Mouse (Mus musculus) bone marrow macrophage, adult 2 months (primary cell): ENCODE data around the gene Chd1l. TPM values are rescaled to one million over a fixed set of nuclear protein-coding genes. Genes with fewer than 3 reads are reported as not detected.

Experiments
- H3K27ac ChIP-seq: 2 replicates; pipeline ENCODE4 v1.5.1; 2012; ENCODE audit warnings: low read depth, low read length; ENCODE audit not compliant: insufficient read depth
- H3K4me1 ChIP-seq: 2 replicates; pipeline ENCODE4 v1.6.1; 2012; ENCODE audit warnings: low read length; ENCODE audit not compliant: control insufficient read depth, insufficient read depth
- H3K4me3 ChIP-seq: 2 replicates; pipeline ENCODE4 v1.5.1; 2012; ENCODE audit warnings: mild to moderate bottlenecking, low read length, moderate library complexity; ENCODE audit not compliant: insufficient read depth
- CTCF ChIP-seq: IDR thresholded peaks from 2 replicates; pipeline ENCODE4 v1.5.1; 2012; ENCODE audit warnings: low read depth, mild to moderate bottlenecking, low read length, moderate library complexity
- POLR2A ChIP-seq: IDR thresholded peaks from 2 replicates; pipeline ENCODE4 v1.6.1; 2012; ENCODE audit warnings: mild to moderate bottlenecking, low read depth, low read length, borderline replicate concordance
- polyA plus RNA-seq: library from polyadenylated mRNA; stranded (reverse); fragments of >200 nt; gene quantifications from 2 replicates; pipeline ENCODE4 v1.2.4, GENCODE M21; 2012; ENCODE audit not compliant: missing spikeins, insufficient read depth, insufficient read length

Chd1l gene
- polyA plus RNA-seq, 1 experiment = 9.7 TPM

DNA sequence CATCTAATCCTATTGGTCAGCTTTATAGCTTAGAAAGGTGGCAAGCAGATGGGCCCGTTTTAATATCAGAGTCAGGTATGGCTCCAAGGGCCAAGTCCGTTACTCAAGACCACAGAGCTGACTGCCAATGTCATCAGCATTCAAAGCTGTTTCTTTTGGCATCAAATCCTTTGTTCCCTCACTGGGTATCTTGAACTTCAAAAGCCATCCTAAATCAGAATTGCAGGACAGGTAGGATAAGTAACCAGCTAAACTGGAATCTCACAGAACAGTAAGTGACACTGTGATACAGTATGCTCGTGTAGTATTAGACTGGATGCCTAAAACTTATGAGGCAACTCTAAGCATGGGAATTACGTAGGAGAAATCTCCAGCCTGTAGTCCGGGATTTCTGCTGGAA, 16.9 kb downstream of the Chd1l start:
- Histone ChIP-seq H3K4me1 (peaks cover 5% of the 10 kb centered on the region; the same call in 1 of the 2 replicates), H3K27ac (no peak overlapping the region), H3K4me3 (no peak overlapping the region)
- no peak for TF ChIP-seq CTCF
- no peak for TF ChIP-seq POLR2A

DNA sequence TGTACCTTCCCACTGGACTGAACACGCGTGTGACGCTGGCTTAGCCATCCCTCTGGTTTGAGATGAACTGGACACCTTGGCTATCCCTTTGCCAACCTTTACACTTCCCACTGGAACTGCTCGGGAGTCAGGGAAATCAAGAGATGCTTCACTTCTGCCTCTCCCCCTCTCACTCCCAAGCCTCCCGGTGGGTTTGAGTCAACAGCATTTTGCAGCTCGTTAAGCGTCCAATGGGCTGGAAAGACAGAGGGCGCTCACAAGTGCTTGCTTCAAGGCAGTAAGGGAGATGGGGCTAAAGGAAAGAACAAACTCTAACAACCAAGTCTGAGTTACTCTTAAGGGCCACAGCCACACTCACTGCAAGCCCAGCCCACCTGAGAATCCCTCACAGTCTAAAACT, 19.3 kb downstream of the Chd1l start:
- H3K4me3 ChIP-seq = no peak overlapping the region
- peaks cover 5% of the 10 kb centered on the region; the same call in 1 of the 2 replicates for H3K4me1 ChIP-seq
- TF ChIP-seq POLR2A (no peak), CTCF (no peak)
- no peak overlapping the region for H3K27ac ChIP-seq

DNA sequence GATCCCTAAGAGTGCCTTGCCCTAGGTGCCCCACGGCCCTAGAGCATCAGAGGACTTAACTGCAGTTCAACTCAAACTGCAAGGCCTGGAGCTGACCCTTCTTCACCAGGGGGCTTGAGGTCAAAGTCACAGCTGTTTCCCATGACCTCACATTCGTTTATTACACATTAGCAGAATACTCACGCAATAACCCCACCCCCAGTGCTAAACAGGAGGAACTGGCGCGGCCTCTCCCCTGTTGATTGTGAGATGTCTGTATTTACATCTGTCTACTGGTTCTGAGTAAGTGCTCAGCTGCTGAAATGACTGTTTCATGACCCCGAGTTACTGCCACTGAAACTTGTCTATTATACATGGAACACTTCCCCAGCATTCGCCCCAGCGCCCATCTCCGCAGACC, 22.3 kb downstream of the Chd1l start:
- H3K27ac ChIP-seq = no peak overlapping the region
- no peak overlapping the region for H3K4me3 ChIP-seq
- H3K4me1 ChIP-seq = no peaks in the 10 kb centered on the region
- TF ChIP-seq POLR2A (no peak), CTCF (no peak)

DNA sequence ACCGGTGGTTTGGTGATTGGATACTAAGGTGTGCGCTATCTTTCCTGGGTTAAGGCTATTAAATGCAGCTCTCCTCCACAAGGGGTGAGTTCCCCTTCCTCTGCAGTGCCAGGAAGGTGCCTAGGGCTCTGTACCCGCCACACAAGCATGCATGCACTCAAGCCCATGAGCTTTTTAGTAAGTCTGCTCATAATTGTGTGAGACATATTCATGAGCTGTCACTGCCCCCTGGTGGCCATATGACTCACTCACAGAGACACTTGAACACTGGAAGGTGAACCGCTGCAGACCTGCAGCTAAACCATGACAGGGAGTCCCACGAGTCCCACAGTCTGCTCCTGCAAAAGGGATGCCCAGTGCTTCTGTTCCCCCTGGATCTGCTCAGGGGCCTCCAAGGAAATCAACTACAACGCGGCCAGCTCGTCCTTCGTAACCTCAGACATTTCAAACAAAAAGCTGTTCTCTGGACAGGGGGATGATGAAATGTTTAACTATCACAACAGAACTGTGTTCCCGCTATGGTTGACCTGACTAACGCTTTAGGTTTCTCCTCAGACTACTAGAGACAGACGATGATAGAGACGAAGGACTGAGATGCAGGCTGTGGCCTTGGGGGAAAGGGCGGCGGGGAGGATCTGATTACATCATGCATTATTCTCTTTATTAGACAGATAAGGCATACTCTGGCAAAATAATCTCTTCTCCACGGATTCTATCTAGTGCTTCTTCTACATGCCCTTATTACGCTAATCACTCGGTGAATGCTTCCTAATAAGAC, 24.4 kb downstream of the Chd1l start:
- Histone ChIP-seq H3K27ac (no peak overlapping the region), H3K4me3 (no peak overlapping the region), H3K4me1 (no peaks in the 10 kb centered on the region)
- peak; percentile 79 for TF ChIP-seq CTCF
- TF ChIP-seq POLR2A = no peak

DNA sequence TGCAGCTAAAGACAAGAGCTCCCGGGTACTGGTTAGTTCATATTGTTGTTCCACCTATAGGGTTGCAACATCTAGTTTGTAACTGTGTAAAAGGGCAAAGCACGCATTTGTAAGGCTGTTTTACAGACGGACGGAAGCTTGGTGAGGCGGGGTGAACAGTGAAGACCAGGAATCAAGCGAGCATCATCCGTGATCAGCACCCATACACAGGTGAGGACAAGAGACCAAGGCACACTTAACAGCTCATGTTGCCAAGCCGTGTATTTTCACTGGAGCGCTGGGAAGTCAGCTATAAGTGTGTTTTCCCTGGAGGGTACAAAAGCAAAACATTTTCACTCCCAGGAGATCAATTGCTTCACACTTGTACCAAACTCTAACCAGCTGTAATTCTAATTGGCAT, 36.2 kb downstream of the Chd1l start:
- no peak overlapping the region for H3K27ac ChIP-seq
- TF ChIP-seq CTCF (no peak), POLR2A (no peak)
- H3K4me3 ChIP-seq = no peak overlapping the region
- no peaks in the 10 kb centered on the region for H3K4me1 ChIP-seq

DNA sequence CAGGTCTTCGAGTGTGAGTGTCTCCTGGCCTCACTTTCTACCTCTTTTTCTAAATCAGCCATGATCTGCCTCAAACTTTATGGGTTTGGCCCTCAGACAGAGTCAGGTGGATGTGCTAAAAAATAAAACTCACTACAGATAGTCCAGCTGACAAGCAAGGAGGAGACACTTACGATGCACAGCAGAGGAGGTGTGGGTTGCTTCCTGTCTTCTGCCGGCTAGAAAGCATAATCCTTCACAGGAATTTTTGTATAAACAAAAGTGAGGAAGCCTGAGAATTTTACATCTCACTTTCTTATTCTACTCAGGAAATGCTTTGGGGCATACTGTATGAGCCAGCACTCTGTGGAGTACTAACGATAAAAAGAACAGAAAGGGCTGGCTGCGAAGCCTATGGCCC, 45.4 kb downstream of the Chd1l start:
- Histone ChIP-seq H3K27ac (no peak overlapping the region), H3K4me1 (no peaks in the 10 kb centered on the region), H3K4me3 (no peak overlapping the region)
- TF ChIP-seq POLR2A (no peak), CTCF (no peak)

DNA sequence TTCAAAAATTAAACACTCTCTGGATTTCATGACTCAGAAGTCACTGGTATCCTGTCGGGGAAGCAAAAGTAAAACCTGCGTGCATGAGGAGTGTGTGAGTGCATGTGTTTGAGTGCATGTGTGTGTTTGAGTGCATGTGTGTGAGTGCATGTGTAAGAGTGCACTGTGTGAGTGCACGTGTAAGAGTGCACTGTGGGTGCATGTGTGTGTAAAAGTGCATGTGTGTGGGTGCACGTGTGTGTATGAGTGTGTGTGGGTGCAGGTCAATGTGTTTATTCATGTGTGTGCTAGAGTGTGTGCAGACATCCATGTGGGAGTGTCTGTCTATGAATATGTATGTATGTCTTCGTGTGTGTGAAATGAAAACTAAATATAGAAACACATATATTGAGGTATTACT, 51.4 kb downstream of the Chd1l start:
- H3K4me3 ChIP-seq = no peak overlapping the region
- no peak for TF ChIP-seq POLR2A
- TF ChIP-seq CTCF = no peak
- no peak overlapping the region for H3K27ac ChIP-seq
- H3K4me1 ChIP-seq = no peaks in the 10 kb centered on the region

DNA sequence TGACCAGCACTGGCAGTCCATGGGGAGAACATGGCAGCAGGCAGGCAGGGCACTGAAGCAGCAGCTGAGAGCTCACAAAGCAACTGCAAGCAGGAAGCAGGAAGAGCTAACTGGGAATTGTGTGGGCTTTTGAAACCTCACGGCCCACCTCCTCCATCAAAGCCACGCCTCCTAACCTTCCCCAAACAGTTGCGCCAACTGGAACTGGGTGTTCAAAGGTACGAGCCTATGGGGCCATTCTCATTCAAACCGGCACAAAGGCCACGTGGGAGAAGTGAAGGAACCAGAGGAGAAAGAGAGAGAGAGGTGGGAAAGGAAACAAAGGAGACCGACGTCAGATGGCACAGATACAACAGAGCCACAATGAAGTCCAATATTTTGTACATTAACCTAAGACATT, 63.8 kb downstream of the Chd1l start:
- Histone ChIP-seq H3K4me3 (no peak overlapping the region), H3K4me1 (no peaks in the 10 kb centered on the region), H3K27ac (no peak overlapping the region)
- no peak for TF ChIP-seq POLR2A
- no peak for TF ChIP-seq CTCF

DNA sequence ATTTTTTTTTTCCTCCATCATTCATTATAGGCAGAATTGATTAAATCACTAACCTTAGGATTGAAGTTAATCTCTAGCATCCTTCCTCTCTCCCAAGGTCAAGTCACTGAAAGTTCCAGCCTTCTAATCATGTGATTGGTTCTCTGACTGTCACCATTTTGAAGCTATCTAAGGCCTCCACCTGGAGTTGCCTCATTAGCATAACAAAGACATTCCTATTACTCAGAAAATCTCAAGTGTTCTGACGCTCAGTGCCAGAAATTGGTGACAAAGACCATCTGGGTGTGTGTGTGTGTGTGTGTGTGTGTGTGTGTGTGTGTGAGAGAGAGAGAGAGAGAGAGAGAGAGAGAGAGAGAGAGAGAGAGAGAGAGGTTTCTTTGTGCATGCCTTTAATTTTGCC, 69.8 kb downstream of the Chd1l start:
- no peak overlapping the region for H3K27ac ChIP-seq
- H3K4me3 ChIP-seq = no peak overlapping the region
- TF ChIP-seq CTCF = no peak
- TF ChIP-seq POLR2A = no peak

DNA sequence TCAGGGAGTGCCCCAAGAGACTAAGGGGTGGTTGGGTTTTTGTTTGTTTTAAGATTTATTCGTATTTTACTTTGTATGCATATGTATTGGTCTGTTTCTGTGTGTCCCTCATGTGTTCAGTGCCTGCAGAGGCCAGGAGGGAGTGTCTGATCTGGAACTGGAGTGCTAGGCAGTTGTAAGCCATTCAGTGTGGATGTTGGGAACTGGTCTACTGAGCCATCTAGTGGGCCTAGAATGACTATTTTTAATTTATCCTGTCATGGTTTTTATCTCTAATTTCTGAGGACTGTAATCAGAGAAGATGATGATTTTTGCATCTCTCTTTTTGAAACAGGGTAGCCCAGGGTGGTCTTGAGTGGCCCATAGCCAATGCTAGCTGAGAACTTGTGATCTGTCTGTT, 71.4 kb downstream of the Chd1l start:
- Histone ChIP-seq H3K4me3 (no peak overlapping the region), H3K4me1 (no peaks in the 10 kb centered on the region), H3K27ac (no peak overlapping the region)
- TF ChIP-seq POLR2A = no peak
- TF ChIP-seq CTCF = no peak

More for the DNA sequence above, 69.8 kb downstream of the Chd1l start:
- no peaks in the 10 kb centered on the region for H3K4me1 ChIP-seq
